Mouse (Mus musculus): ENCODE measurements around the gene Fndc3b.
A peak's percentile ranks its signal among the peaks of the same experiment; 100 is the strongest.

The Fndc3b gene

GRCm38 (mm10) chr3:27673660-27674059 is 37.4 kb downstream of the Fndc3b start:
- TF ChIP-seq POU5F1 (IDR thresholded peaks at IDR 0.05; ENCODE audit: borderline replicate concordance, low read length) (no peak), CTCF (conservative IDR thresholded peaks at IDR 0.05; ENCODE audit: low read length) (no peak), NANOG (IDR thresholded peaks at IDR 0.05; ENCODE audit: borderline replicate concordance, low read length) (no peak)
- Histone ChIP-seq H3K27me3 (ENCODE audit: insufficient read depth, low read length) (no peaks in the 10 kb centered on the region), H3K36me3 (ENCODE audit: insufficient read depth, low read length) (no peaks in the 10 kb centered on the region), H3K4me3 (replicated peaks; ENCODE audit: low read length) (no peak overlapping the region), H3K4me1 (replicated peaks; ENCODE audit: low read depth, low read length) (peaks cover 26% of the 10 kb centered on the region), H3K9me3 (ENCODE audit: low read length) (no peaks in the 10 kb centered on the region)

GRCm38 (mm10) chr3:27670416-27670815 is 40.7 kb downstream of the Fndc3b start:
- Histone ChIP-seq H3K27me3 (ENCODE audit: insufficient read depth, low read length) (no peaks in the 10 kb centered on the region), H3K36me3 (ENCODE audit: insufficient read depth, low read length) (no peaks in the 10 kb centered on the region), H3K4me1 (replicated peaks; ENCODE audit: low read depth, low read length) (peaks cover 27% of the 10 kb centered on the region), H3K9me3 (ENCODE audit: low read length) (no peaks in the 10 kb centered on the region), H3K4me3 (replicated peaks; ENCODE audit: low read length) (no peak overlapping the region)
- no peak for TF ChIP-seq POU5F1 (IDR thresholded peaks at IDR 0.05; ENCODE audit: borderline replicate concordance, low read length)
- no peak for TF ChIP-seq CTCF (conservative IDR thresholded peaks at IDR 0.05; ENCODE audit: low read length)
- TF ChIP-seq NANOG (IDR thresholded peaks at IDR 0.05; ENCODE audit: borderline replicate concordance, low read length) = no peak

GRCm38 (mm10) chr3:27667280-27667679 is 43.8 kb downstream of the Fndc3b start:
- no peaks in the 10 kb centered on the region for H3K27me3 ChIP-seq (ENCODE audit: insufficient read depth, low read length)
- no peaks in the 10 kb centered on the region for H3K36me3 ChIP-seq (ENCODE audit: insufficient read depth, low read length)
- no peak overlapping the region for H3K4me3 ChIP-seq (replicated peaks; ENCODE audit: low read length)

GRCm38 (mm10) chr3:27665338-27665737 is 45.8 kb downstream of the Fndc3b start:
- Histone ChIP-seq H3K4me1 (replicated peaks; ENCODE audit: low read depth, low read length) (peaks cover 44% of the 10 kb centered on the region), H3K4me3 (replicated peaks; ENCODE audit: low read length) (0 out of 2 replicates have a peak overlapping the region, but pooled peaks have one; percentile 14), H3K9me3 (ENCODE audit: low read length) (no peaks in the 10 kb centered on the region), H3K27me3 (ENCODE audit: insufficient read depth, low read length) (no peaks in the 10 kb centered on the region), H3K36me3 (ENCODE audit: insufficient read depth, low read length) (no peaks in the 10 kb centered on the region)
- TF ChIP-seq POU5F1 (IDR thresholded peaks at IDR 0.05; ENCODE audit: borderline replicate concordance, low read length) (no peak), CTCF (conservative IDR thresholded peaks at IDR 0.05; ENCODE audit: low read length) (no peak), NANOG (IDR thresholded peaks at IDR 0.05; ENCODE audit: borderline replicate concordance, low read length) (no peak)

More at GRCm38 (mm10) chr3:27667280-27667679, 43.8 kb downstream of the Fndc3b start:
- Histone ChIP-seq H3K9me3 (ENCODE audit: low read length) (no peaks in the 10 kb centered on the region), H3K4me1 (replicated peaks; ENCODE audit: low read depth, low read length) (peaks cover 44% of the 10 kb centered on the region)
- TF ChIP-seq CTCF (conservative IDR thresholded peaks at IDR 0.05; ENCODE audit: low read length) (no peak), NANOG (IDR thresholded peaks at IDR 0.05; ENCODE audit: borderline replicate concordance, low read length) (no peak), POU5F1 (IDR thresholded peaks at IDR 0.05; ENCODE audit: borderline replicate concordance, low read length) (no peak)

- H3K36me3 ChIP-seq (ENCODE audit: insufficient read depth, low read length) = no peaks in the 10 kb centered on the region
- H3K4me1 ChIP-seq (replicated peaks; ENCODE audit: low read depth, low read length) = peaks cover 59% of the 10 kb centered on the region
- no peaks in the 10 kb centered on the region for H3K27me3 ChIP-seq (ENCODE audit: insufficient read depth, low read length)
- no peak overlapping the region for H3K4me3 ChIP-seq (replicated peaks; ENCODE audit: low read length)
- TF ChIP-seq NANOG (IDR thresholded peaks at IDR 0.05; ENCODE audit: borderline replicate concordance, low read length) (no peak), POU5F1 (IDR thresholded peaks at IDR 0.05; ENCODE audit: borderline replicate concordance, low read length) (no peak), CTCF (conservative IDR thresholded peaks at IDR 0.05; ENCODE audit: low read length) (no peak)
- H3K9me3 ChIP-seq (ENCODE audit: low read length) = no peaks in the 10 kb centered on the region
These were observed 47.9 kb downstream of the Fndc3b start for GRCm38 (mm10) chr3:27663221-27663620.

- TF ChIP-seq POU5F1 (IDR thresholded peaks at IDR 0.05; ENCODE audit: borderline replicate concordance, low read length) (no peak), CTCF (conservative IDR thresholded peaks at IDR 0.05; ENCODE audit: low read length) (no peak), NANOG (IDR thresholded peaks at IDR 0.05; ENCODE audit: borderline replicate concordance, low read length) (no peak)
- Histone ChIP-seq H3K27me3 (ENCODE audit: insufficient read depth, low read length) (no peaks in the 10 kb centered on the region), H3K9me3 (ENCODE audit: low read length) (no peaks in the 10 kb centered on the region), H3K4me3 (replicated peaks; ENCODE audit: low read length) (no peak overlapping the region), H3K4me1 (replicated peaks; ENCODE audit: low read depth, low read length) (peaks cover 74% of the 10 kb centered on the region), H3K36me3 (ENCODE audit: insufficient read depth, low read length) (no peaks in the 10 kb centered on the region)
These were observed 52.8 kb downstream of the Fndc3b start for GRCm38 (mm10) chr3:27658198-27658763.

GRCm38 (mm10) chr3:27656764-27657390 is 54.2 kb downstream of the Fndc3b start:
- Histone ChIP-seq H3K27me3 (ENCODE audit: insufficient read depth, low read length) (no peaks in the 10 kb centered on the region), H3K4me1 (replicated peaks; ENCODE audit: low read depth, low read length) (peaks cover 74% of the 10 kb centered on the region), H3K9me3 (ENCODE audit: low read length) (no peaks in the 10 kb centered on the region), H3K36me3 (ENCODE audit: insufficient read depth, low read length) (no peaks in the 10 kb centered on the region), H3K4me3 (replicated peaks; ENCODE audit: low read length) (0 out of 2 replicates have a peak overlapping the region, but pooled peaks have one; percentile 1)
- TF ChIP-seq NANOG (IDR thresholded peaks at IDR 0.05; ENCODE audit: borderline replicate concordance, low read length) (peak; percentile 76), POU5F1 (IDR thresholded peaks at IDR 0.05; ENCODE audit: borderline replicate concordance, low read length) (no peak)

GRCm38 (mm10) chr3:27655673-27656072 is 55.4 kb downstream of the Fndc3b start:
- Histone ChIP-seq H3K4me3 (replicated peaks; ENCODE audit: low read length) (peak overlapping the region; percentile 49; the same call in 1 of the 2 replicates), H3K36me3 (ENCODE audit: insufficient read depth, low read length) (no peaks in the 10 kb centered on the region), H3K4me1 (replicated peaks; ENCODE audit: low read depth, low read length) (peaks cover 83% of the 10 kb centered on the region), H3K9me3 (ENCODE audit: low read length) (no peaks in the 10 kb centered on the region), H3K27me3 (ENCODE audit: insufficient read depth, low read length) (no peaks in the 10 kb centered on the region)
- TF ChIP-seq NANOG (IDR thresholded peaks at IDR 0.05; ENCODE audit: borderline replicate concordance, low read length) (no peak), CTCF (conservative IDR thresholded peaks at IDR 0.05; ENCODE audit: low read length) (no peak), POU5F1 (IDR thresholded peaks at IDR 0.05; ENCODE audit: borderline replicate concordance, low read length) (no peak)

All from E14TG2a.4 (cell line).